Mouse (Mus musculus): ENCODE results near the gene Cd2bp2.

Gene Cd2bp2

GRCm38 (mm10) chr7:127185601-127186000 lies 10.2 kb downstream of the Cd2bp2 start:
- TF ChIP-seq GATA4 (IDR thresholded peaks at IDR 0.05; ENCODE audit: insufficient replicate concordance, low read length) = no peak

- TF ChIP-seq GATA4 (IDR thresholded peaks at IDR 0.05; ENCODE audit: insufficient replicate concordance, low read length) = no peak
These were observed 11.1 kb downstream of the Cd2bp2 start for GRCm38 (mm10) chr7:127184720-127185119.

GRCm38 (mm10) chr7:127183828-127184227 lies 12.0 kb downstream of the Cd2bp2 start:
- no peak for TF ChIP-seq GATA4 (IDR thresholded peaks at IDR 0.05; ENCODE audit: insufficient replicate concordance, low read length)

- no peak for TF ChIP-seq GATA4 (IDR thresholded peaks at IDR 0.05; ENCODE audit: insufficient replicate concordance, low read length)
These were observed 12.5 kb downstream of the Cd2bp2 start for GRCm38 (mm10) chr7:127183345-127183744.

- TF ChIP-seq GATA4 (IDR thresholded peaks at IDR 0.05; ENCODE audit: insufficient replicate concordance, low read length) = no peak
These were observed 15.1 kb downstream of the Cd2bp2 start for GRCm38 (mm10) chr7:127180783-127181182.

GRCm38 (mm10) chr7:127176937-127177336 lies 18.9 kb downstream of the Cd2bp2 start:
- no peak for TF ChIP-seq GATA4 (IDR thresholded peaks at IDR 0.05; ENCODE audit: insufficient replicate concordance, low read length)

- TF ChIP-seq GATA4 (IDR thresholded peaks at IDR 0.05; ENCODE audit: insufficient replicate concordance, low read length) = no peak
These were observed 29.3 kb downstream of the Cd2bp2 start for GRCm38 (mm10) chr7:127166501-127166900.

- no peak for TF ChIP-seq GATA4 (IDR thresholded peaks at IDR 0.05; ENCODE audit: insufficient replicate concordance, low read length)
These were observed 30.0 kb downstream of the Cd2bp2 start for GRCm38 (mm10) chr7:127165607-127166493.

GRCm38 (mm10) chr7:127164002-127164401 lies 31.8 kb downstream of the Cd2bp2 start:
- TF ChIP-seq GATA4 (IDR thresholded peaks at IDR 0.05; ENCODE audit: insufficient replicate concordance, low read length) = no peak

- no peak for TF ChIP-seq GATA4 (IDR thresholded peaks at IDR 0.05; ENCODE audit: insufficient replicate concordance, low read length)
These were observed 33.3 kb downstream of the Cd2bp2 start for GRCm38 (mm10) chr7:127162546-127162945.

- no peak for TF ChIP-seq GATA4 (IDR thresholded peaks at IDR 0.05; ENCODE audit: insufficient replicate concordance, low read length)
These were observed 38.3 kb downstream of the Cd2bp2 start for GRCm38 (mm10) chr7:127157548-127157947.

- no peak for TF ChIP-seq GATA4 (IDR thresholded peaks at IDR 0.05; ENCODE audit: insufficient replicate concordance, low read length)
These were observed 42.4 kb downstream of the Cd2bp2 start for GRCm38 (mm10) chr7:127153477-127153876.

- TF ChIP-seq GATA4 (IDR thresholded peaks at IDR 0.05; ENCODE audit: insufficient replicate concordance, low read length) = no peak
These were observed 43.4 kb downstream of the Cd2bp2 start for GRCm38 (mm10) chr7:127152464-127152863.

GRCm38 (mm10) chr7:127147901-127148300 lies 47.9 kb downstream of the Cd2bp2 start:
- no peak for TF ChIP-seq GATA4 (IDR thresholded peaks at IDR 0.05; ENCODE audit: insufficient replicate concordance, low read length)

- TF ChIP-seq GATA4 (IDR thresholded peaks at IDR 0.05; ENCODE audit: insufficient replicate concordance, low read length) = no peak
These were observed 49.6 kb downstream of the Cd2bp2 start for GRCm38 (mm10) chr7:127146267-127146603.

GRCm38 (mm10) chr7:127145387-127146266 lies 50.2 kb downstream of the Cd2bp2 start:
- no peak for TF ChIP-seq GATA4 (IDR thresholded peaks at IDR 0.05; ENCODE audit: insufficient replicate concordance, low read length)
